Mouse (Mus musculus) kidney, adult 8-10 months (tissue): ENCODE measurements around the gene A730046J19Rik.

Source experiments
- DNase-seq, 2 experiments: peaks; one replicate each; pipeline ENCODE4 v3.0.0; 2022

The A730046J19Rik gene

GRCm38 (mm10) chrX:144153523-144153922 lies at the start of gene A730046J19Rik:
A730046J19Rik (plus strand) TSS chrX:144153695.
- DNase-seq, result no peak

GRCm38 (mm10) chrX:144104619-144105416 lies 48.7 kb upstream of the A730046J19Rik start:
- no peak for DNase-seq

DNA sequence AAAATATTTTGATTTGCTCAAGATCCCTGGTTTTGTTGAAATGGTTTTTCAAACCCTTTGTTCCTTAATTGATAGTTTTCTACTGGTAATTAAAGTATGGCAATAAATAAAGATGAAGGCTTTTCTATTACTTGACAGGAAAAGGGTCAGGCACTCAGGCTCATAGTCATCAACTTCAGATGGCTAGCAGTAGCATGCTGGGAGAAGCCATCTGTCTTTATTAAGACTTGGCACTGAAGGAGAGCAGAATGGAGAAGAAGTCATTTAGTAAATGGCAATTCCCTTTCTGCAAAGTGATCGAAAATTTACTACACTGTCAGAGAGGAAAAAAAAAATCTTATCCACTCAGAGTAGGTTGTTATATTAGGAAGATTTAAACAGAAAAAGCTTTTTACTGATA lies 17.2 kb upstream of the A730046J19Rik start:
- DNase-seq, result no peak

DNA sequence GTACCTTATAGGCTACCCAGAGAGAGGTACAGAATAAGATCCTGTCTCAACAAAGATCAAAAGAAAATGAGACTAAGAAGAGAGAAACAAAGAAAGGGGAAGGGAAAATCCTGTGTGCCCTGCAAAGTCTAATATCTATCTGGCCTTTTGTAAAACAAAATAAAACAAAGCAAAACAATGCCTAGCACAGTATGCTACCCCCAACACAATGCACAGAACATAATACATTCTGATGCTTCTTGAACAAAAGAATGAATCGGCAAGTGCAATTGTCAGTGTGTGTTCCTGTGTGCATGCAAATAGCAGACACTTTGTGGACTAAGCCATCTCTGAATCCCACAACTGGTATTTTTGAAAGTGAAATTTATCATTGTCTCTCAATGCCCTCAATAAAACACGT lies 3.5 kb upstream of the A730046J19Rik start:
- DNase-seq, result no peak

DNA sequence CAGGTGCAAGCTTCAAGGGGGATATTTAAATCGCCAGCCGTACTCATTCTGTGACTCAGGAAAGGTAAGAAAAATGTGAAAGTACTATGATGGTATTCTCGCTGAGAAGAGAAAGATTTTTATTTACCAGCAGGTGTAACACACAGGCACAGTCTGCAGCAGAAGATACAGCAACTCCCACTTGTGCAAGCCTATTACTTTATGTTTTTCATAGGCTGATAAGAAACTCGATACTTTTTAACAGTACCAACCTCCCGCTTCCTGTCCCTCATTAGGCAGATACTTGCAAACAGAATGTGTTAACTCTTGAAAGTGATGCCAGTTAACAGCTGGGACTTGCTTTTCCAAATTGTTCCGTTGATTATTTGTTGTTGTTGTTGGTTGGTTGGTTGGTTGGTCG lies 616 bp downstream of the A730046J19Rik start:
- DNase-seq, result no peak

DNA sequence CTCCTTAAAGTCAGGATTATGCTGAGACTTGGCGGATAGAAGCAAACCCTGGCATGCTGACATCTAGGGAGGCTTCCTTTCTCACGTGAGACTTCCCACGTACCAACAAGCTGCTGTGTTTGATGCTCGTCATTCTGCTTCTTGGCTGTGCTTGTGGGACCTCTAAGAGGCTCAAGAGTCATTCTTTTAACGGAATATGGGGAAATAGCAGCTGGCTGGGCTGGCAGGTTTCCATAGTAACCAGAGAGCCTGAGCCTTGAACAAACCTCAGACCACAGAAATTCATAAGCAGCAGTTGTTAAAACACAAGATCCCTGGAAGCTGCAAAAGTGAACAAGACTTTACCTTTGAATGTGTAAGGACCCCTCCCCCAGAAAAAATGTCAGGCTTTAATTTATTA lies 9.4 kb downstream of the A730046J19Rik start:
- DNase-seq, result no peak
